Mouse (Mus musculus) T-helper 1 cell (primary cell): ENCODE measurements around the gene Zcchc10.
"Not testable (repeated sequence)": the region's sequence is repeated elsewhere in the genome, so short reads cannot be mapped to it uniquely, and the experiment has no call there.

Source experiments
- in situ Hi-C: fragments of 300-600 bp; cut with MboI, MseI; formaldehyde crosslinking; loops from one replicate; pipeline ENCODE4 v1.15.1; 2025; ENCODE audit warnings: high pct_unique_total_duplicates

Zcchc10 gene

GRCm38 (mm10) chr11:53314770-53315173 is 9.7 kb upstream of the Zcchc10 start:
- in situ Hi-C loops = no loop called here

GRCm38 (mm10) chr11:53316996-53317395 is 7.5 kb upstream of the Zcchc10 start:
- in situ Hi-C loops = no loop called here

- in situ Hi-C loops = no loop called here
Observed at GRCm38 (mm10) chr11:53318041-53318440, 6.4 kb upstream of the Zcchc10 start.

GRCm38 (mm10) chr11:53318568-53318967 is 5.9 kb upstream of the Zcchc10 start:
- in situ Hi-C loops = not testable (repeated sequence)

GRCm38 (mm10) chr11:53319867-53320266 is 4.6 kb upstream of the Zcchc10 start:
- in situ Hi-C loops = not testable (repeated sequence)

GRCm38 (mm10) chr11:53330325-53330724 is 5.8 kb downstream of the Zcchc10 start:
- in situ Hi-C loops = no loop called here

GRCm38 (mm10) chr11:53331121-53331520 is 6.6 kb downstream of the Zcchc10 start:
- in situ Hi-C loops = no loop called here

- in situ Hi-C loops = no loop called here
Observed at GRCm38 (mm10) chr11:53332076-53332680, 7.7 kb downstream of the Zcchc10 start.

- in situ Hi-C loops = no loop called here
Observed at GRCm38 (mm10) chr11:53335505-53336181, 11.2 kb downstream of the Zcchc10 start.

GRCm38 (mm10) chr11:53336182-53336571 is 11.7 kb downstream of the Zcchc10 start:
- in situ Hi-C loops = no loop called here

- in situ Hi-C loops = no loop called here
Observed at GRCm38 (mm10) chr11:53336924-53337323, 12.4 kb downstream of the Zcchc10 start.

- in situ Hi-C loops = no loop called here
Observed at GRCm38 (mm10) chr11:53337684-53338083, 13.2 kb downstream of the Zcchc10 start.

- in situ Hi-C loops = not testable (repeated sequence)
Observed at GRCm38 (mm10) chr11:53341019-53341418, 16.5 kb downstream of the Zcchc10 start.

- in situ Hi-C loops = no loop called here
Observed at GRCm38 (mm10) chr11:53342711-53343110, 18.2 kb downstream of the Zcchc10 start.

GRCm38 (mm10) chr11:53345328-53345727 is 20.8 kb downstream of the Zcchc10 start:
- in situ Hi-C loops = no loop called here

GRCm38 (mm10) chr11:53345738-53346137 is 21.3 kb downstream of the Zcchc10 start:
- in situ Hi-C loops = no loop called here

GRCm38 (mm10) chr11:53350291-53351223 is 26.1 kb downstream of the Zcchc10 start, which contains the start of gene Aff4:
Aff4 (plus strand) TSS chr11:53350833.
- in situ Hi-C loops = no loop called here

GRCm38 (mm10) chr11:53351224-53351942 is 26.9 kb downstream of the Zcchc10 start:
- in situ Hi-C loops = no loop called here

- in situ Hi-C loops = no loop called here
Observed at GRCm38 (mm10) chr11:53351943-53352590, 27.6 kb downstream of the Zcchc10 start.

- in situ Hi-C loops = no loop called here
Observed at GRCm38 (mm10) chr11:53358504-53359155, 34.2 kb downstream of the Zcchc10 start.

- in situ Hi-C loops = no loop called here
Observed at GRCm38 (mm10) chr11:53367032-53367431, 42.6 kb downstream of the Zcchc10 start.
